Mouse (Mus musculus) c-Kit-positive CD71-negative TER-119-negative erythroid progenitor cells, embryonic 14.5 days (primary cell): ENCODE measurements around the gene Rpl10a.

Experiments
- DNase-seq: peaks from one replicate; pipeline ENCODE4 v3.0.0-alpha.2; 2013; ENCODE audit warnings: low read depth

The Rpl10a gene

GRCm38 (mm10) chr17:28328366-28328928 is at the start of gene Rpl10a:
Gene Rpl10a (plus strand): TSS chr17:28328471.
- DNase-seq: peak; percentile 91

- no peak for DNase-seq
Measured at GRCm38 (mm10) chr17:28279236-28279635, 49.0 kb upstream of the Rpl10a start.

GRCm38 (mm10) chr17:28279780-28280422 is 48.4 kb upstream of the Rpl10a start:
- DNase-seq: no peak

- DNase-seq: no peak
Measured at GRCm38 (mm10) chr17:28280423-28280800, 47.9 kb upstream of the Rpl10a start.

GRCm38 (mm10) chr17:28280831-28281377 is 47.4 kb upstream of the Rpl10a start:
- no peak for DNase-seq

GRCm38 (mm10) chr17:28281866-28282441 is 46.3 kb upstream of the Rpl10a start:
- DNase-seq: no peak

- DNase-seq: no peak
Measured at GRCm38 (mm10) chr17:28283199-28283598, 45.1 kb upstream of the Rpl10a start.

- DNase-seq: no peak
Measured at GRCm38 (mm10) chr17:28286133-28286532, 42.1 kb upstream of the Rpl10a start.

GRCm38 (mm10) chr17:28286964-28287363 is 41.3 kb upstream of the Rpl10a start:
- DNase-seq: no peak

GRCm38 (mm10) chr17:28287578-28287977 is 40.7 kb upstream of the Rpl10a start:
- DNase-seq: no peak

- no peak for DNase-seq
Measured at GRCm38 (mm10) chr17:28287980-28288379, 40.3 kb upstream of the Rpl10a start.

- no peak for DNase-seq
Measured at GRCm38 (mm10) chr17:28290262-28290661, 38.0 kb upstream of the Rpl10a start.

GRCm38 (mm10) chr17:28290671-28291070 is 37.6 kb upstream of the Rpl10a start:
- no peak for DNase-seq

GRCm38 (mm10) chr17:28291346-28291745 is 36.9 kb upstream of the Rpl10a start:
- DNase-seq: no peak

GRCm38 (mm10) chr17:28293716-28294115 is 34.6 kb upstream of the Rpl10a start:
- no peak for DNase-seq

GRCm38 (mm10) chr17:28294449-28295333 is 33.6 kb upstream of the Rpl10a start:
- no peak for DNase-seq

GRCm38 (mm10) chr17:28298888-28299287 is 29.4 kb upstream of the Rpl10a start:
- DNase-seq: no peak

GRCm38 (mm10) chr17:28299669-28300320 is 28.5 kb upstream of the Rpl10a start:
- DNase-seq: no peak

GRCm38 (mm10) chr17:28300323-28300722 is 27.9 kb upstream of the Rpl10a start:
- DNase-seq: no peak

GRCm38 (mm10) chr17:28300850-28301249 is 27.4 kb upstream of the Rpl10a start:
- DNase-seq: no peak

GRCm38 (mm10) chr17:28305172-28305571 is 23.1 kb upstream of the Rpl10a start:
- no peak for DNase-seq
